Mouse (Mus musculus) ES-Bruce4 (cell line): Measurements from ENCODE around the gene Tgfbr3. TPM values are rescaled to one million over a fixed set of nuclear protein-coding genes. Genes with fewer than 3 reads are reported as not detected.

ENCODE experiments used
- H3K27ac ChIP-seq: 2 replicates; pipeline ENCODE4 v1.5.1; 2012; ENCODE audit warnings: low read length, inconsistent platforms; ENCODE audit not compliant: insufficient read depth
- H3K27me3 ChIP-seq: 2 replicates; pipeline ENCODE4 v1.6.1; 2012; ENCODE audit warnings: mild to moderate bottlenecking, low read length, inconsistent platforms; ENCODE audit not compliant: control insufficient read depth, poor library complexity, insufficient read depth, severe bottlenecking
- H3K36me3 ChIP-seq: 2 replicates; pipeline ENCODE4 v1.6.1; 2012; ENCODE audit warnings: inconsistent platforms, mild to moderate bottlenecking, low read length, moderate library complexity; ENCODE audit not compliant: control insufficient read depth, poor library complexity, insufficient read depth, severe bottlenecking
- H3K4me1 ChIP-seq: one replicate; pipeline ENCODE4 v1.8.1; 2011; ENCODE audit warnings: low read length; ENCODE audit not compliant: control insufficient read depth, insufficient read depth
- H3K4me3 ChIP-seq: 2 replicates; pipeline ENCODE4 v1.5.1; 2011; ENCODE audit warnings: low read depth, mild to moderate bottlenecking, low read length
- H3K9ac ChIP-seq: 2 replicates; pipeline ENCODE4 v1.6.1; 2012; ENCODE audit warnings: low read depth, mild to moderate bottlenecking, inconsistent platforms; ENCODE audit not compliant: poor library complexity, severe bottlenecking
- H3K9me3 ChIP-seq: replicated peaks from 2 replicates; pipeline ENCODE4 v1.6.1; 2012; ENCODE audit warnings: mild to moderate bottlenecking, low read length, inconsistent platforms; ENCODE audit not compliant: control insufficient read depth, poor library complexity, insufficient read depth, severe bottlenecking
- CTCF ChIP-seq: IDR thresholded peaks from one replicate; pipeline ENCODE4 v1.8.1; 2011; ENCODE audit warnings: low read depth, low read length
- EP300 ChIP-seq: IDR thresholded peaks from 2 replicates; pipeline ENCODE4 v1.6.1; 2011; ENCODE audit warnings: low read depth, low read length; ENCODE audit not compliant: insufficient read depth
- POLR2A ChIP-seq: IDR thresholded peaks from one replicate; pipeline ENCODE4 v1.8.1; 2011; ENCODE audit warnings: low read length; ENCODE audit not compliant: insufficient read depth
- polyA plus RNA-seq: library from polyadenylated mRNA; stranded (reverse); fragments of >200 nt; gene quantifications from 2 replicates; pipeline ENCODE4 v1.2.4, GENCODE M21; 2011; ENCODE audit warnings: low read depth; ENCODE audit not compliant: missing spikeins, insufficient read depth, insufficient read length

Tgfbr3 gene
- polyA plus RNA-seq, 1 experiment: 8.8 TPM

- Histone ChIP-seq H3K27me3 (peaks cover 8% of the 10 kb centered on the region), H3K4me3 (no peak overlapping the region), H3K27ac (no peak overlapping the region)
Observed at GRCm38 (mm10) chr5:107289986-107290385, 557 bp upstream of the Tgfbr3 start.

GRCm38 (mm10) chr5:107288427-107289233 is 799 bp downstream of the Tgfbr3 start:
- TF ChIP-seq POLR2A: no peak
- TF ChIP-seq EP300: no peak
- TF ChIP-seq CTCF: no peak
- peaks cover 8% of the 10 kb centered on the region for H3K27me3 ChIP-seq
- no peaks in the 10 kb centered on the region for H3K4me1 ChIP-seq

More at GRCm38 (mm10) chr5:107289986-107290385, 557 bp upstream of the Tgfbr3 start:
- TF ChIP-seq CTCF (no peak), POLR2A (no peak), EP300 (no peak)
- Histone ChIP-seq H3K36me3 (no peaks in the 10 kb centered on the region), H3K4me1 (no peaks in the 10 kb centered on the region), H3K9ac (no peak overlapping the region), H3K9me3 (no peaks in the 10 kb centered on the region)

GRCm38 (mm10) chr5:107287908-107288267 is 1.5 kb downstream of the Tgfbr3 start:
- no peak overlapping the region for H3K4me3 ChIP-seq
- TF ChIP-seq POLR2A (no peak), EP300 (no peak), CTCF (no peak)
- no peaks in the 10 kb centered on the region for H3K9me3 ChIP-seq
- peaks cover 8% of the 10 kb centered on the region for H3K27me3 ChIP-seq
- no peaks in the 10 kb centered on the region for H3K4me1 ChIP-seq
- no peak overlapping the region for H3K9ac ChIP-seq
- H3K36me3 ChIP-seq: no peaks in the 10 kb centered on the region
- H3K27ac ChIP-seq: no peak overlapping the region

More at GRCm38 (mm10) chr5:107288427-107289233, 799 bp downstream of the Tgfbr3 start:
- peak overlapping the region; percentile 88 for H3K4me3 ChIP-seq
- H3K9ac ChIP-seq: peak overlapping the region; percentile 61
- no peaks in the 10 kb centered on the region for H3K36me3 ChIP-seq
- no peaks in the 10 kb centered on the region for H3K9me3 ChIP-seq
- H3K27ac ChIP-seq: no peak overlapping the region

- no peaks in the 10 kb centered on the region for H3K9me3 ChIP-seq
- no peak overlapping the region for H3K4me3 ChIP-seq
- no peak overlapping the region for H3K9ac ChIP-seq
- H3K27me3 ChIP-seq: peaks cover 8% of the 10 kb centered on the region
- no peaks in the 10 kb centered on the region for H3K4me1 ChIP-seq
- no peaks in the 10 kb centered on the region for H3K36me3 ChIP-seq
- no peak overlapping the region for H3K27ac ChIP-seq
- TF ChIP-seq POLR2A (no peak), CTCF (no peak), EP300 (no peak)
Observed at GRCm38 (mm10) chr5:107287254-107287907, 2.0 kb downstream of the Tgfbr3 start.

- Histone ChIP-seq H3K4me1 (no peaks in the 10 kb centered on the region), H3K9me3 (no peaks in the 10 kb centered on the region), H3K27me3 (peaks cover 8% of the 10 kb centered on the region), H3K36me3 (no peaks in the 10 kb centered on the region), H3K9ac (no peak overlapping the region), H3K4me3 (no peak overlapping the region), H3K27ac (no peak overlapping the region)
- TF ChIP-seq EP300 (no peak), CTCF (no peak), POLR2A (no peak)
Observed at GRCm38 (mm10) chr5:107285563-107285962, 3.9 kb downstream of the Tgfbr3 start.

- no peak overlapping the region for H3K9ac ChIP-seq
- TF ChIP-seq POLR2A (no peak), EP300 (no peak), CTCF (no peak)
- no peaks in the 10 kb centered on the region for H3K4me1 ChIP-seq
- no peaks in the 10 kb centered on the region for H3K36me3 ChIP-seq
- H3K27ac ChIP-seq: no peak overlapping the region
- peaks cover 7% of the 10 kb centered on the region for H3K27me3 ChIP-seq
- no peak overlapping the region for H3K4me3 ChIP-seq
- no peaks in the 10 kb centered on the region for H3K9me3 ChIP-seq
Observed at GRCm38 (mm10) chr5:107283935-107284524, 5.4 kb downstream of the Tgfbr3 start.
